Mouse (Mus musculus): ENCODE data around the gene Ndc1. TPM values are rescaled to one million over a fixed set of nuclear protein-coding genes. Genes with fewer than 3 reads are reported as not detected.

The Ndc1 gene
- polyA plus RNA-seq, 1 experiment from 2014 or later, result 48.9 TPM

GRCm38 (mm10) chr4:107380871-107381270 is 13.3 kb downstream of the Ndc1 start:
- H3K27me3 ChIP-seq (ENCODE audit: control insufficient read depth, insufficient read depth, low read length), result no peaks in the 10 kb centered on the region
- H3K4me3 ChIP-seq (ENCODE audit: low read length), result no peak overlapping the region
- no peak for ATAC-seq (ENCODE audit: low FRiP score, low TSS enrichment)
- no peak overlapping the region for H3K27ac ChIP-seq (ENCODE audit: low read depth, low read length)
- no peaks in the 10 kb centered on the region for H3K9me3 ChIP-seq (ENCODE audit: control insufficient read depth, low read length)
- WGBS, result 72% methylated on average over 7 of the region's 7 CpGs
- no peaks in the 10 kb centered on the region for H3K4me1 ChIP-seq (ENCODE audit: control insufficient read depth, insufficient read depth, low read length)
- no peak overlapping the region for H3K9ac ChIP-seq (ENCODE audit: low read depth, low read length)
- H3K4me2 ChIP-seq (replicated peaks; ENCODE audit: low read depth, low read length), result no peak overlapping the region
- H3K36me3 ChIP-seq (ENCODE audit: control insufficient read depth, insufficient read depth, low read length), result peaks cover 67% of the 10 kb centered on the region

DNA sequence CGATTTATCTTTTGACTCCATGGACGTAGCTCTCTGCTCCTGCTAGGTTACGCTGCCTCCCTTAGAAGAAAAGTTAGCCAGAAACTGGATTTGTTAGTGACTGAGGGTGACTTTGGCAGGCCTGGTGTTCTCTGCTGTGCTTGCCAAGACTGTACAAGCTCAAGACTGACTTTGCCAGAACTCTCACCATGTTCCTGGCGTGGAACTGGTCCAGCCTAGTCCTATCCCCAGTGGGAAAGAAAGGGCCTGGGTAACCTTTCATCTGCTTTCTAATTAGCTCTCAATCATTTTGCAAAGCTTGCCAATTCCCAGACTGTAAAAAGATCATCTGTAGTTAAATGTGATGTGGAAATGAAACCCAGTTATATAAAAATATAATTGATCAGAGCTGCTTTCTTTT is 19.5 kb downstream of the Ndc1 start:
- H3K4me2 ChIP-seq (replicated peaks; ENCODE audit: low read depth, low read length), result no peak overlapping the region
- H3K9me3 ChIP-seq (ENCODE audit: control insufficient read depth, low read length), result no peaks in the 10 kb centered on the region
- H3K4me3 ChIP-seq (ENCODE audit: low read length), result no peak overlapping the region
- H3K27me3 ChIP-seq (ENCODE audit: control insufficient read depth, insufficient read depth, low read length), result no peaks in the 10 kb centered on the region
- no peaks in the 10 kb centered on the region for H3K4me1 ChIP-seq (ENCODE audit: control insufficient read depth, insufficient read depth, low read length)
- no peak overlapping the region for H3K27ac ChIP-seq (ENCODE audit: low read depth, low read length)
- WGBS, result 93% methylated on average over 4 of the region's 4 CpGs
- ATAC-seq (ENCODE audit: low FRiP score, low TSS enrichment), result no peak
- H3K36me3 ChIP-seq (ENCODE audit: control insufficient read depth, insufficient read depth, low read length), result peaks cover 77% of the 10 kb centered on the region
- H3K9ac ChIP-seq (ENCODE audit: low read depth, low read length), result no peak overlapping the region

GRCm38 (mm10) chr4:107387465-107387864 is 19.9 kb downstream of the Ndc1 start:
- Histone ChIP-seq H3K4me2 (replicated peaks; ENCODE audit: low read depth, low read length) (no peak overlapping the region), H3K4me1 (ENCODE audit: control insufficient read depth, insufficient read depth, low read length) (no peaks in the 10 kb centered on the region), H3K27ac (ENCODE audit: low read depth, low read length) (no peak overlapping the region), H3K9ac (ENCODE audit: low read depth, low read length) (no peak overlapping the region), H3K27me3 (ENCODE audit: control insufficient read depth, insufficient read depth, low read length) (no peaks in the 10 kb centered on the region), H3K36me3 (ENCODE audit: control insufficient read depth, insufficient read depth, low read length) (peaks cover 80% of the 10 kb centered on the region), H3K9me3 (ENCODE audit: control insufficient read depth, low read length) (no peaks in the 10 kb centered on the region), H3K4me3 (ENCODE audit: low read length) (no peak overlapping the region)
- no peak for ATAC-seq (ENCODE audit: low FRiP score, low TSS enrichment)
- WGBS, result 94% methylated on average over 8 of the region's 8 CpGs

GRCm38 (mm10) chr4:107388291-107388690 is 20.7 kb downstream of the Ndc1 start:
- Histone ChIP-seq H3K27ac (ENCODE audit: low read depth, low read length) (no peak overlapping the region), H3K36me3 (ENCODE audit: control insufficient read depth, insufficient read depth, low read length) (peaks cover 79% of the 10 kb centered on the region), H3K9ac (ENCODE audit: low read depth, low read length) (no peak overlapping the region), H3K4me3 (ENCODE audit: low read length) (no peak overlapping the region), H3K4me1 (ENCODE audit: control insufficient read depth, insufficient read depth, low read length) (no peaks in the 10 kb centered on the region), H3K4me2 (replicated peaks; ENCODE audit: low read depth, low read length) (no peak overlapping the region), H3K9me3 (ENCODE audit: control insufficient read depth, low read length) (no peaks in the 10 kb centered on the region), H3K27me3 (ENCODE audit: control insufficient read depth, insufficient read depth, low read length) (no peaks in the 10 kb centered on the region)
- 99% methylated on average over 2 of the region's 2 CpGs for WGBS
- no peak for ATAC-seq (ENCODE audit: low FRiP score, low TSS enrichment)

DNA sequence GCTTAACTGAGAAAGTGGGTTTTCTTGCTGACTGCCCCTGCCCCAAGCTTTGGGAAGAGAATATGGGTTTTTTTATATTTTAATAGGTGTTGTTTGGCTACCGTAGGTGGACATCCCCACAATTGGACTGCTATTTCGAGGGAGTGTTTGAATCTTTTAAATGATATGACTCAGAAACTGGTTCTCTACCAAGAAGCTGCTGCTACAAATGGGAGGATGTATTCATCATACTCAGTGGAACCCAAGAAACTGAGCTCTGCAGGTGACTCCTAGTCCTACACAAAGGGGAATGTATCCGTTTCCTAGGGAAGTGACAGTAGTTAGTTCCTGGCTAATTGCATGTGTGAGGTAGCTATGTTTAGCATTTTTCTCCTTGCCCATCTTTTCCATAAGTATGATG is 21.8 kb downstream of the Ndc1 start:
- no peak for ATAC-seq (ENCODE audit: low FRiP score, low TSS enrichment)
- H3K9me3 ChIP-seq (ENCODE audit: control insufficient read depth, low read length), result no peaks in the 10 kb centered on the region
- WGBS, result 95% methylated on average over 3 of the region's 3 CpGs

DNA sequence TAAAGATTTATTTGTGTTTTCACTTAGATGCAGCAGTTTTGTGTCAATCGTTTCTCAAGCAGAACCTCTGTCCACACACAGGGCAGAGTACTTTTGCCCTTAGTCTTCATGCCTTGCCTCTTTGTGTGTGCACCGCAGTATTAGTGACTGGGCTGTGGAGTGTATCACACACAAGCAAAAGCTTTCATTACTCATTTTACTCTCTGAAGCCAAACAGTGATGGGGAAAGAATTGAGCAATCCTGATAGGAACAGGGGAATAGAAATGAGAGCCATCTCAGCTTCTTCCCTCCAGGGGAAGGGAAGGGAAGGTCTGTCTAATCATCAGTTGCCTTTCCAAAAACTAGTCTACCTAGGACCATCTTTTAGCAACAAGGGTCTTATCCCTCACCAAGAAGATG is 26.2 kb downstream of the Ndc1 start:
- no peak overlapping the region for H3K9ac ChIP-seq (ENCODE audit: low read depth, low read length)
- no peak overlapping the region for H3K4me3 ChIP-seq (ENCODE audit: low read length)
- H3K4me2 ChIP-seq (replicated peaks; ENCODE audit: low read depth, low read length), result no peak overlapping the region
- no peaks in the 10 kb centered on the region for H3K27me3 ChIP-seq (ENCODE audit: control insufficient read depth, insufficient read depth, low read length)
- no peaks in the 10 kb centered on the region for H3K4me1 ChIP-seq (ENCODE audit: control insufficient read depth, insufficient read depth, low read length)
- ATAC-seq (ENCODE audit: low FRiP score, low TSS enrichment), result no peak
- H3K27ac ChIP-seq (ENCODE audit: low read depth, low read length), result no peak overlapping the region
- H3K9me3 ChIP-seq (ENCODE audit: control insufficient read depth, low read length), result no peaks in the 10 kb centered on the region
- peaks cover 86% of the 10 kb centered on the region for H3K36me3 ChIP-seq (ENCODE audit: control insufficient read depth, insufficient read depth, low read length)
- WGBS, result 53% methylated on average over 2 of the region's 2 CpGs

More for the DNA sequence above, 21.8 kb downstream of the Ndc1 start:
- no peak overlapping the region for H3K4me3 ChIP-seq (ENCODE audit: low read length)
- H3K9ac ChIP-seq (ENCODE audit: low read depth, low read length), result no peak overlapping the region
- H3K4me2 ChIP-seq (replicated peaks; ENCODE audit: low read depth, low read length), result no peak overlapping the region
- no peaks in the 10 kb centered on the region for H3K27me3 ChIP-seq (ENCODE audit: control insufficient read depth, insufficient read depth, low read length)
- H3K36me3 ChIP-seq (ENCODE audit: control insufficient read depth, insufficient read depth, low read length), result peaks cover 84% of the 10 kb centered on the region
- H3K4me1 ChIP-seq (ENCODE audit: control insufficient read depth, insufficient read depth, low read length), result no peaks in the 10 kb centered on the region
- H3K27ac ChIP-seq (ENCODE audit: low read depth, low read length), result no peak overlapping the region

DNA sequence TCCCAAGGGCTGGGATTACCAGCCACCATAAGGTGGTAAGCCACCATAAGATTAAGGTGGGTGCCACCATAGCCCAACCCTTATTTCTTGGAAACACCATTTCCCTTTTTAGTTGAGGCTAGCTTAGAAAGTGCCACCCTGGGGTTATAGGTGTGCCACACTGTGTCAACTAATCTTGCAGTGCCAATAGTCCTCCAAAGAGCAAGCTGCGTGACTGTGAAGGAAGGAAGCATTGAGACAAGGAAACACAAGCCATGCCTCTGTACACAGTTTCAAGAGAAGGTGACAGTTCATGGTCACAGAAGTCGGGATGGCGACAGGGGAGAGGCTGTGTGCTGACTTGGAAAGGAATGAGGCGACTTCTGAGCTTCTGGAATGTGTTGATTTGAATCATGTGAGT is 52.6 kb downstream of the Ndc1 start:
- H3K4me1 ChIP-seq (ENCODE audit: control insufficient read depth, insufficient read depth, low read length), result no peaks in the 10 kb centered on the region
- 65% methylated on average over 4 of the region's 4 CpGs for WGBS
- H3K9ac ChIP-seq (ENCODE audit: low read depth, low read length), result no peak overlapping the region
- H3K9me3 ChIP-seq (ENCODE audit: control insufficient read depth, low read length), result no peaks in the 10 kb centered on the region
- H3K36me3 ChIP-seq (ENCODE audit: control insufficient read depth, insufficient read depth, low read length), result peaks cover 10% of the 10 kb centered on the region
- no peak overlapping the region for H3K27ac ChIP-seq (ENCODE audit: low read depth, low read length)
- no peak overlapping the region for H3K4me2 ChIP-seq (replicated peaks; ENCODE audit: low read depth, low read length)
- H3K27me3 ChIP-seq (ENCODE audit: control insufficient read depth, insufficient read depth, low read length), result no peaks in the 10 kb centered on the region
- H3K4me3 ChIP-seq (ENCODE audit: low read length), result no peak overlapping the region
- no peak for ATAC-seq (ENCODE audit: low FRiP score, low TSS enrichment)

DNA sequence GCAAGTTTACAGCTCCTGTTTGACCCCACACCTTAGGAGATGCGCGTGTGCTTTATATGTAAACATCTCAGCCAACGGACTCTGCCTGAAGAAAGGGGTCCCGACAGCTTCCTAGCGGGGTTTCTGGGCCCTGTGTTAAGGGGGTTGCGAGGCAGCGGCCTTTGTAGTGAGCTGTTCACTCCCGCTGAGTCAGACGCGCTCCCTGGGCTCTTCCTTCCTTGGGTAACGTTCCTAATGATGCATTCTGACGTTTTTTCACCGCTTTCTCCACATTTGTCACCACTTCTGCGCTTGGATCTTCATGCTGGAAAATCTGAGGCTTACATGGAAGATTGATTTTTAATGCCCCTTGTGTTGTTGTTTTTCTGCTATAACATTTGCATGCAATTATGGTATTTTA is 54.1 kb downstream of the Ndc1 start:
- Histone ChIP-seq H3K27ac (ENCODE audit: low read depth, low read length) (no peak overlapping the region), H3K9me3 (ENCODE audit: control insufficient read depth, low read length) (no peaks in the 10 kb centered on the region), H3K4me1 (ENCODE audit: control insufficient read depth, insufficient read depth, low read length) (no peaks in the 10 kb centered on the region), H3K4me3 (ENCODE audit: low read length) (0 out of 2 replicates have a peak overlapping the region, but pooled peaks have one; percentile 1), H3K9ac (ENCODE audit: low read depth, low read length) (no peak overlapping the region), H3K27me3 (ENCODE audit: control insufficient read depth, insufficient read depth, low read length) (no peaks in the 10 kb centered on the region), H3K4me2 (replicated peaks; ENCODE audit: low read depth, low read length) (peak overlapping the region; percentile 25), H3K36me3 (ENCODE audit: control insufficient read depth, insufficient read depth, low read length) (peaks cover 5% of the 10 kb centered on the region)
- no peak for ATAC-seq (ENCODE audit: low FRiP score, low TSS enrichment)
- 3% methylated on average over 14 of the region's 14 CpGs for WGBS

DNA sequence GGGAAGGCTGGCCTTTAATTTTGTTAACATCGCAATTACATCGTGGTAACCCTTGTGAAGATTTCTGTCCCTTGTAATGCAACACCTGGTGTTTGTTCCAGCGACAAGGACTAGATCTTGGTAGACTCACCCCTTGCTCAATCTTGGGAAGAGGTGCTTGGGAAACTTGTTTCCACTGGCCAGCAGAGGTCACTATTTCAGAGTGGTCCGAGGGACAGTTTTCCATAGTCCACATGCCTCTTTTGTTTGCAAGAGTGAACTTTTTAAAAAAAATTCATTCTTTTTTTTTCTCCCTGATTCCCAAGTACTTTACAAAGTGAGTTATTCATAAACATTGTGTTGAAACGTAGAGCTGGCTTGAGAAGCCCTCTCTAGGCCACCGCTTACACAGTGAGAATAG is 54.6 kb downstream of the Ndc1 start:
- no peaks in the 10 kb centered on the region for H3K27me3 ChIP-seq (ENCODE audit: control insufficient read depth, insufficient read depth, low read length)
- H3K9ac ChIP-seq (ENCODE audit: low read depth, low read length), result no peak overlapping the region
- peaks cover 5% of the 10 kb centered on the region for H3K36me3 ChIP-seq (ENCODE audit: control insufficient read depth, insufficient read depth, low read length)
- H3K4me2 ChIP-seq (replicated peaks; ENCODE audit: low read depth, low read length), result no peak overlapping the region
- 21% methylated on average over 6 of the region's 6 CpGs for WGBS
- H3K9me3 ChIP-seq (ENCODE audit: control insufficient read depth, low read length), result no peaks in the 10 kb centered on the region
- no peak overlapping the region for H3K4me3 ChIP-seq (ENCODE audit: low read length)
- no peaks in the 10 kb centered on the region for H3K4me1 ChIP-seq (ENCODE audit: control insufficient read depth, insufficient read depth, low read length)
- ATAC-seq (ENCODE audit: low FRiP score, low TSS enrichment), result no peak
- H3K27ac ChIP-seq (ENCODE audit: low read depth, low read length), result no peak overlapping the region

DNA sequence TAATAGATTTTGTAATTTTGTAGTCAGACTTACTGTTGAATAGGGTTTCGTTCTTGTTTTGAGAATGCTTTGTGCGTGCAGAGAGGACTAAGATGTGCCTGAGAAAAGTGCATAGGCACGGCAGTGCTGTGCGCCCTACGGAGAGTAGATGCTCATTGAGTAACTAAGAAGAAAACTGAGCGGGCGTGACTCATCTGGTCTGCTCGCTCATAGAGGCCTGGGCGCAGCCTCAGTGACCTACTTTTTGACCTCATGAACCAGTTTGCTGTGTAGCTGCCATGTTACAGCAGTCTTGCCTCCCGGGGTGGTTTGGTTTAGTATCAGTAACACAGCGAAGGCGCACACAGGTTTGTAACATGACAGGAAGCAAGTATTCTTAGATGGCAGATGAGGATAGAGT is 58.0 kb downstream of the Ndc1 start:
- ATAC-seq (ENCODE audit: low FRiP score, low TSS enrichment), result no peak

More for the DNA sequence above, 58.0 kb downstream of the Ndc1 start:
- Histone ChIP-seq H3K9me3 (ENCODE audit: control insufficient read depth, low read length) (no peaks in the 10 kb centered on the region), H3K27me3 (ENCODE audit: control insufficient read depth, insufficient read depth, low read length) (no peaks in the 10 kb centered on the region), H3K9ac (ENCODE audit: low read depth, low read length) (no peak overlapping the region), H3K36me3 (ENCODE audit: control insufficient read depth, insufficient read depth, low read length) (no peaks in the 10 kb centered on the region), H3K4me2 (replicated peaks; ENCODE audit: low read depth, low read length) (no peak overlapping the region), H3K4me1 (ENCODE audit: control insufficient read depth, insufficient read depth, low read length) (no peaks in the 10 kb centered on the region), H3K4me3 (ENCODE audit: low read length) (no peak overlapping the region), H3K27ac (ENCODE audit: low read depth, low read length) (no peak overlapping the region)
- 92% methylated on average over 12 of the region's 12 CpGs for WGBS

All from kidney, embryonic 14.5 days (tissue).